Mouse (Mus musculus) large intestine, adult 2 months (tissue): ENCODE data around the gene Aunip. TPM values are rescaled to one million over a fixed set of nuclear protein-coding genes. Genes with fewer than 3 reads are reported as not detected.

Source experiments
- DNase-seq: peaks from one replicate; pipeline ENCODE4 v3.0.0-alpha.2; 2012; ENCODE audit warnings: low read depth, low spot score
- WGBS: fragments of 180-500 bp; shearing (Covaris S2); methylation state at CpG from one replicate; pipeline ENCODE4 v1.1.7; 2018; 5-methylcytosine and 5-hydroxymethylcytosine counted together
- polyA plus RNA-seq: library from polyadenylated mRNA; depleted of rRNA; stranded (reverse); fragments of >200 nt; gene quantifications from 2 replicates; pipeline ENCODE4 v1.2.3, GENCODE M21; 2012

Aunip gene
- polyA plus RNA-seq, 1 experiment: 4.2 TPM

DNA sequence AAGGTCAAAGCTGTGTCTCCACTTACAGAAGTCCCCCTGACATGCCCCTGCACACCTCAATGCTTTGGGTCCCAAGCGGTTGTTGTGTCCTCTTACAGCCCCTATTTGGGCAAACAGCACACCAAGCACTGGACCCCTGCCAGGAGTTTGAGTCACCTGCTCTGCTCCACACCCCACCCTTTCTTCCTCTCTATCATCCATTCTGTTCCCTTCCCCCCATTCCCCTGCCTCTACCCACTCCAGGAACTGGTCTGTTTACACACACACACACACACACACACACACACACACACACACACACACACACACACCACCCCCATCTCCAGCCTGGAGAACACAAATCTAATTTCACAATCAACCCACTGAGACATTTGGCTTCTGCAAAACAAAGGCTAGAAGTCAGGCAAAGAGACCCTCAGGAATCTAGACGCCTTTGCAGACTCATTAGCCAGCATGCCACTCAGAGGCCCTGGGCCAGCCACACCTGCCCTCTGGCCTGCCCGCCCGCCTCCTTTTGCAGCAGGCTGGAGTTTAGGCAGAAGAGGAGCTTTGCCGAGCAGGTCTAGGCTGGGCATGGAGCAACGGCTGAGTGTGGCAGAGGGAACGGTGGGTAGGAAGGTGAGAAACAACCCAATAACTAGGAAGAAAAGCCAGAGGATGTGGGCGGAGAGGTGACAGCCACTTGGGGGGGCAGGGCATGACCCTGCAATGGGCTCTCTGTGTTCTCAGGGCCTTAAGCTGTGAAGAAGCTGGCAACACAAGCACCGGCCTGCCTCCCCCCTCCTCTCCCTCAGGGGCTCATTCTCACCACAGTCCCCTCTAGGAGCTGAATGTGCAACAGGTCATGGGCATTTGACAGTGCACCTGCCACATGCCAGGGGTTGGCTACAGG is 36.3 kb downstream of the Aunip start:
- no peak for DNase-seq
- WGBS: 32% methylated on average over 9 of the region's 9 CpGs

DNA sequence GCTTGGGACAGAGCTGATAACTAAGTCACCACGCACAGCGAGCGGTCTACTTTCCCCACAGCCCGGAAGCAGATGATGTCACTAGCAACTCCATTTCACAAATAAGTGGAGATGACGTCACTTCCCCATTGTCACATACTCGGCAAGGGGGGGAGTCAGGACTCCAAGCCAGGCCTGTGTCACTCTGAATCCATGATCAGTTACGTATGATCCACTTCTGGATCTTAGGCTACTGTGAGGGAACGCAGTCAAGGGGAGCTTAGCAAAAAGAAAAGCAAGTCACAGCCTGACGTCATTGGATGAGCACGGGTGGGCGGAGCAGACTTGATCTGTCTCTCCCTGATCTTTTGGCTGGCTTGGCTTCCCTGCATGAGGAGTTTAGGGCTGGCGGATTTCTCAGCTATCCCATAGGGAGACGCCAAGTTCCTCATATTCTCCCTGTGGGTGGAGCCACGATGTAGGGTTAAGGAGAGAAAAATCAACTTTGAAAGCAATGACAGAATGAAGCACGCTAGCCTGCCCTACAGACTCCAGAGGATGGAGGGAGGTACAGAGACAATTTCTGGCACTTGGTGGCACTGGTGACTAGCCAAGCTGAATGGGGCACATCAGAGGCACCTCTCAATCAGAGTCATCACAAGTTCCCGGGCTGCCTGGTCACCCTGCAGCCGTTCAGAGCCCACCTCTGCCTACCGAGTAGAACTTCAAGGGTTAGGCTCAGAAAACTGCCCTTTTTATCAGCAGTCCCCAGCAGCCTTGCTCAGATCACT is 37.6 kb downstream of the Aunip start:
- 70% methylated on average over 18 of the region's 18 CpGs for WGBS
- DNase-seq: no peak

DNA sequence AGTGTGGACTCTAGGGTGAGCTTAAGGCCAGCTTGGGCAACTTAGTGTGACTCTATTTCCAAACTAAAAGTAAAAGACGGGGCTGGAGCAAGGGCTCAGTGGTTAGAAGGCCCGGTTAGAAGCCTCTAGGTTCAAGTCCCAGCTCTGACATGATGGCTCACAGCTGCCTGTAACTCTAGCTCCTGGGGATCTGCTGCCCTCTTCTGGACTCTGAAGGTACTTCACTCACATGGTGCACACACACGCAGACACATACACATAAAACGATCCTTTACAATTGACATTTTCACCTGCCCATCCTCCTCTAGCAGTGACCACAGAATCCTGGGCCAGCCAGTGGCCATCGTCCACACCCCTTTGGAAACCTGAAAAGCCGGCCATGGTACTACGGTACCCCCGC is 39.1 kb downstream of the Aunip start:
- 98% methylated on average over 8 of the region's 8 CpGs for WGBS

DNA sequence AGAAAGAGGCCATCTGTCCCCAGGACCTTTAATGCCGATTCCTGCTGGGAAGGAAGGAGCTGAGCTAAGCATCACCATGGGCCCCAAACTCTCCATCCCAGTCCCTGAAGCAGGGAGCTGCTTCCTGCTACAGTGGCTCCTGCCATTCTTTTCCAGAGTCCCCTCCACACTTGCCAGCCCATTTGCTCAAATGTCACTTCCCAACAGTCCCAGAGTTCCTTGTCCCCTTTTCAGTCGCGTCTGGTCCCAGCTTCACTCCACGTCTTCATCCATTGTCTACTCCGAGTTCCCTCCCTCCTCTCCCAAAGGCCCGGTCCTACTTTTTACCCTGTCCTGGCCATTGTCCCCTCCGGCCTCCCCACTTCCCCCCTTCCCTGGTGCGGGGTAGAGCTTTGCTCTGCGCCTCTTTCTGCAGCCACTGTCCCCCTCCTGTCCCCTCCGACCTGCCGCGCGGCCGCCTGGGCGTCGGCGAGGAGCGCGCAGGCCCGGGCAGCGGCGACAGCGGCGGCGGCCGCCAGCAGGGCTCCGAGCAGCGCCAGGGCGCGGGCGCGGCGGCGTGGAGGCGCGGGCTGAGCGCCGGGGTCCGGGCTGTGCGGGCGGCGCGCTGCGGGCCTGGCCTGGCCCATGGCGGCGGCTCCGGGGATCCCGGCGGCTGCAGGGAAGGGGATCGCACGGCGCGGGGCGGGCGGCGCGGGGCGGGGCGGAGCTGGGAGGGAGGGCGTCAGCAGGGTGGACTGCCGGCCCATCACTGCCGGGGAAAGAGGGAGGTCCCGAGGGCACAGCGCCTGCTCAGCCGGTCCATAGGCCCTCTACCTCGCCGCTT is 40.9 kb downstream of the Aunip start, which contains the start of gene Selenon:
Gene Selenon (minus strand): TSS at position 673 of the 823 bp plus-strand sequence.
- no peak for DNase-seq
- 3% methylated on average over 60 of the region's 67 CpGs for WGBS

More for the DNA sequence above, 39.1 kb downstream of the Aunip start:
- DNase-seq: no peak

DNA sequence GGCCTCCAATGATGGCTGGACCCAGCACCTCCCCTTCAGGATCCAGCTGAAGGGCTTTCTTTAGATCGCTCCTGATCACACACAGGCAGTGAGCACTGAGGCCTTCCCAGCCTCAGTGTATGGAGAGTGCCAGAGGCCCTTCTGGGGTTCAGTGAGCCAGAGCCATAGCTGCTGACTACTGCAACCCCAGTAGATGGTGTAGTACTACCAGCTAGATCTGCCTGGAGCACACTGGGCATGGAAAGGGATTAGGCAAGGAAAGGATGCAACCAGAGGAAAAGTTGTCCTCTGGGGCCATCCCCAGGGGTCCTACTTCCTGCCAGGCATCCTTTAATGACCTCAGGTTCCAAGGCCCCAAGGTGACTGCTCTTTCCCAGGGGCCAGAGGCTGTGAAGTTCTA is 42.8 kb downstream of the Aunip start:
- WGBS: 93% methylated on average over 1 of the region's 1 CpGs
- DNase-seq: no peak

DNA sequence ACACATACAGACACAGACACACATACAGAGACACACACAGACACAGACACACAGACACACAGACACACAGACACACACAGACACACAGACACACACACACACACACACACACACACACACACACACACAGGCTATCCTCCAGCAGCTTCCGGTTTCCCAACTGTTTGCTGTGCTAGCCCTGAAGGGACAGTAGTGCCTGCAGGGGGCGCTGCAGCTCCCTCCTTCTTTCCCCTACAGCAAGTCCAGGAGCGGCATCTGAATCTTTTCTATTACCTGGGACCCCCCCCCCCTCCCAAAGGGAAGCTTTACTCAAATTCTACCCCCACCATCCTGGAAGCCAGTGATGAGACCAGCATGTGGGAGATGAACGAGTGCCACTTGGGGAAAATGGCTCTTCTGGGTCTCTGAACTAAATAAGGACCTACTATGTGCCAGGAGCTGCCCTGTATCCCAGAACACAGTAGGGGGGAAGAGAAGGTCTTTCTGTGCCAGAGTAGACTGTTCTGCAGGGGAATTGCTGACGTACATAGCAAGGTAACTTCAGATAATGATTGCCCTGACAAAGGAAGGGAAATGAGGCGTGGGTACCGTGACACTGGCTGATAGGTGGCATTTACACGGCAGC is 45.3 kb downstream of the Aunip start:
- 69% methylated on average over 8 of the region's 8 CpGs for WGBS
- no peak for DNase-seq

DNA sequence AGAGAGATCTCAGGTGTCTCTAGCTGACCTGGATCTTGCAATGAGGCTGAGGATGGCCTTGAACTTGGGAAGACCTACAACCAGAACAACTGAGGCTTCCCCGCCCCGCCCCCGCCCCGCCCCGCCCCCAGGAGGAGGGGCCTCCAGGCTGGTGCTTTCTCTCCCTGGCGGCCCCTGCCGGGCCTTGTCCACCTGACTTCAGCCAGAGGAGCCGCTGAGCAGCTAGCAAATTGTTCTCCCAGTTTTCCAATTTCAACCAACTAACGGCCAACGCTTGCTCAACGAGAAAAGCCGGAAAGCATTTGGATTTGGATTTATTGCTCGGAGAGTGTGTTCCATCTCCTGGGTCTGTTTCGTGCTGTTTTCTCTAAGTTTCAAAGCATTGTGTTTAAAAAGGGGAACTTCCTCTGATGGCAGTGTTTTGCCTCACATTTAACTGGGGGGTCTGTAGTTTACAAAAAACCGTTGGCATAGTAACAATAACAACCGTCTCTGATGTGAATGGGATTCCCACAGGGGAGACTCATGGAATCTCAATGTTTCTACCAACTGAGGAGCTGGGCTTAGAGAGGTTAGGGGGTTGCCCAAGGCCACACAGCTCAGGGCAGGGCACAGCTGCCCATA is 46.9 kb downstream of the Aunip start:
- DNase-seq: no peak
- WGBS: 23% methylated on average over 16 of the region's 16 CpGs

DNA sequence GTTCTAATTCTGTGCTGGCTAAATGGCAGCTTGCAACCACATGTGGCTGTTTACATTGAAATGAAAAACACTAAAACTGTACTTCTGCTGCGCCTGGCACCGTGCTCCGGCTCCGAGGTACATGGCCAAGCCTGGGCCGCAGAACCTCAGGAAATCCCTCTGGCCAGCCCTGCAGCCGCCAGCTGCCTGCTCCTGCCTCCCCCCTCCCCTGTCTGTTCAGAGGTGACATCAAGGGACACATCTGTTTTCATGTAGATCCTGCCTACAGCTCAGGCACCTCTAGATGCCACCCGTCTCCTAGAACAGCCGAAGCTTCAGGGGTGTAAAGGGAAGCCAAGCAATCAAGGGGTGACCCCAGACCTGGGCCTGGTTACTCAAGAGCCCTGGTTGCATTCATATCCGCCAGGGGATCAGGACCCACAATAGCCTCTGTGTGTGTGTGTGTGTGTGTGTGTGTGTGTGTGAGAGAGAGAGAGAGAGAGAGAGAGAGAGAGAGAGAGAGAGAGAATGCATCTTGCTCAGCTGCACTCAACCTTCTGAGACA is 47.8 kb downstream of the Aunip start:
- WGBS: 65% methylated on average over 9 of the region's 9 CpGs

DNA sequence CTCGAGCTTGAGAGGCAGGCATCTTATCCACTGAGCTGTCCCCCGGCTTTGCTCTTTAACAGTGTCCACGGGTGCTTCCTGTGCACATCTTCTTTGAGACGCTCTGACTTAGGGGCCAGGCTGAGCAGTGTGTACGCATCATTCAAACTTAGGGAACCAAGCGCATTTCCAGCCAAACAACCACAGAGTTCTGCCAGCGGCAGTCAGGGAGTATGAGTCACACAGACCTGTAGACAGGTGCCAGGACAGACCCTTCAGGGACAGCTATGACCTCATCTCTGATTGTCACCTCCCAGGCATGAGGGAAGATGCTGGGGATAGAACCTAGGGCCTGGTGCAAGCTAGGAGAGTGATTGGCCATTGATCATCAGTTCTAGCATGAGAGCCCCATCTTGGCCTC is 48.4 kb downstream of the Aunip start:
- 75% methylated on average over 7 of the region's 7 CpGs for WGBS
- no peak for DNase-seq

More for the DNA sequence above, 47.8 kb downstream of the Aunip start:
- no peak for DNase-seq

DNA sequence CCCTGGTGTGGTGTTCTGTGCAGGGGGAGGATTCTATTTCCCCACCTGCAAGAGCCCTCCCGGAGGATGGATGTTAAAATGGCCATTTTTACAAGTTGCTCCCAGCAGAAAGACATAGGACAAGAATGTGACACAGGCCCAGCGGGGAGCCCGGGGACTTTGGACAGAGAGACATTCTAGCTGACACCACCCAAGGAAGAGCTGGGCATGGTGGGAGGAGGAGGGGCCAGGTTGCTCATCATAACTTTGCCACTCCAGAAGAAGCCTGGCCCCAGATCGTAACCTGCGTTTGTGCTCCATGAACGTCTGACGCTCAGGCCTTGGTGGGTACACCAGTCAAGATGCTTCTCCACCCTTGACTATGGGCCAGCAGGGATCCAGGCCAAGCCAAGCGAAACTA is 49.9 kb downstream of the Aunip start:
- 67% methylated on average over 8 of the region's 8 CpGs for WGBS
- no peak for DNase-seq

DNA sequence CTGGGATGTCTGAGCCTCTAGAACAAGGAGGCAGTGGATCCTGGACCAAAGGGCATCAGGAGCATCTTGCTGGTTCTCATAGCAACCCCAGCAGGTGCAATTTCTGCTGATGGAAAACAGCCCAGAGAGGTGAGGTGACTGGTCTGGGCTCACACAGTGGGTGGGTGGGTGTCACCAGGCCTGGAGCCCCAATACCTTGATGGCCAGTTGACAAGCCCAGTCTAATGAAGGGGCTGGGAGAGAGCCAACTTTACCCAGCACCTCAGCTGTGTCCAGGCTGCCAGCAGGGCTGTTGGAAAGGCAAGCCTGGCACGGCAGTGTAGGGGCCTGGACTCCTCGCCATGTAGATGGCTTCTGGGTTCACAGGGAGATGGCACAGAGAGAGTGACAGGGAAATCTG is 51.2 kb downstream of the Aunip start:
- 84% methylated on average over 2 of the region's 2 CpGs for WGBS
- no peak for DNase-seq

DNA sequence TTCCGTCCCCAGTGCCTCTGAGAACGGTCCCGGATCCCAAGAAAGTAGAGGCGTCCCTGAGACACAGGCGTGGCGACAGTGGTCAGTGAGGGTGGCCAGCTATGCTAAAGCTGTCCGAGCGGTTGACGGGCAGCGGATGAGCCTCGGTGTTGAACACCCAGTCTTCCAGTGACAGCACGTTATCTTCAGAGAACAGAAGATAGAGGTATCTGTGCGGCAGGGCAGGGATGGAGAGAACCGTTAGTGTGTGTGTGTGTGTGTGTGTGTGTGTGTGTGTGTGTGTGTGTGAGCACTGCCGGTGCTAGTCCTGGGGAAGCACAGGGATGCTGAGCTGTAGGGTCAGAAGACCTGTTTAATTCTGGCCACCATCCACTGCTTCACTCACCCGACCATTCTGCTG is 52.8 kb downstream of the Aunip start:
- 92% methylated on average over 16 of the region's 16 CpGs for WGBS
- no peak for DNase-seq

DNA sequence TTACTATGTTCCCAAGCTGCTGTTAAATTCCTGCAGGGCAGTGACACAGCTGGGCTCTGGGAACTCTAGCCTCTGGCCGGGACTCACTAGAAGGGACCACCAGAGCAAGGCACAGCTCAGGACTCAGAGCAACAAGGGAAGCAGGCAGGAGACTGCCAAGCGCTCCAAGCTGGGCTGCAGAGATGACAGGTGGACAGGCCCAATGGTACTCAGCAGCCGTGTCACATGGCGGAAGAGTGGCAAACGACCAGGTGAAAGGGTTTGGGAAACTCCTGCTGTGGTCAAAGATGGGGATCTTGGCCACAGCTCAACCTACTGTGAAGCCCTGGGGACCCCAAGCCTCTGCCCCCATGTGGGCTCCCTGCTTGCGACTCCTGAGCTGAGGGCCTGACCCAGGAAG is 53.3 kb downstream of the Aunip start:
- WGBS: 87% methylated on average over 6 of the region's 6 CpGs
- DNase-seq: no peak

DNA sequence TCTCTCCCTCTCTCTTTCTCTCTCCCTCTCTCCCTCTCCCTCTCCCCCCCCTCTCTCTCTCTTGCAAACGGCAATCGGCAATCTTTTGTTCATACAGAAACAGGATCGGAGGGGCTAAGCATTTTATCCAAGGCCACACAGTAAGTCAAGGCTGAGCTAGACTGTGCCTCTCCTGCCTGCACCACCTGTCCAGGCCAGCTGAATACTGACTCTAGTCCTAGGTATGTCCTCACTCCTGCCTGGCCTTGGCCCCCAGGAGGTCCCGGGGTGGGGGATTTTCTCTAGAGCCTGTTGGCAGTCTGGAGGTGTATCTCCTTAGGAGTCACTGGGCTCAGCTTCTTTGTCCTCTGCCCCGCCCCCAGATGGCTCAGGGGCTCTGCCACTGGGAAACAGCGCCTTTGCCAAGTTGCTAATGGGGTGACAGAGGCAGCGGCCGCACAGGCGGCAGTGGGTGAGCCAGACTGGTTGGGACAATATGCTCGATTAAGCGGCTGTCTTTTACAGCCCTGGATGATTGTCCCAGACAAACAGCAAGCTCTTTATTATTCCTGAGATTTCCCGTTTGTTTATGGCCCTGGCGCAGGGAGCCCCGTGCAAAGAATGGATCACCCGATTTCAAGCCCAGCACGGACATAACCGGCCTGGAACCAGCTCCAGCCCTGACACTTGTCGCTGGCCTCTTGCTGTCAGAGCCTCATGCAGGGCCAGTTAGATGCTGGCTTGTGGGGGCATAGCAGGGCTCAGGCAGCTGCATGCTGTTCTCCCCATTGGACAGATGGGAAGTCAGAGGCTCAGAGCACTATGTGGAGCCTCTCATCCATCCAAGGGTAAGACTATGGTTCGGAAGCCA is 56.8 kb downstream of the Aunip start:
- no peak for DNase-seq
- 29% methylated on average over 19 of the region's 19 CpGs for WGBS

DNA sequence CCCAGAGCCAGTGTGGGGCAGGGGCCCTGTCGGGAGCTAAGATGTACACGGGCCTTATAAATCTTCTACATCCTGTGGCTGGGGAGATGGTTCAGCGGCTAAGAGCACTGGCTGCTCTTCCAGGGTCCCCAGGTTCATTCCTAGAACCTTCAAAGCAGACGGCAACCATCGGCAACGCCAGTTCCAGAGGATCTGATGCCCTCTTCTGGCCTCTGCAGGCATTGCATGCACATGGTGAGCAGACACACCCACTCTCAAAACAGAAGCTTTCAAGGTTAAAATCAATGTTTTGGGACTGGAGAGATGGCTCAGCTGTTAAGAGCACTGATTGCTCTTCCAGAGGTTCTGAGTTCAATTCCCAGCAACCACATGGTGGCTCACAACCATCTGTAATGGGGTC is 58.4 kb downstream of the Aunip start:
- DNase-seq: no peak
- WGBS: 89% methylated on average over 6 of the region's 6 CpGs

DNA sequence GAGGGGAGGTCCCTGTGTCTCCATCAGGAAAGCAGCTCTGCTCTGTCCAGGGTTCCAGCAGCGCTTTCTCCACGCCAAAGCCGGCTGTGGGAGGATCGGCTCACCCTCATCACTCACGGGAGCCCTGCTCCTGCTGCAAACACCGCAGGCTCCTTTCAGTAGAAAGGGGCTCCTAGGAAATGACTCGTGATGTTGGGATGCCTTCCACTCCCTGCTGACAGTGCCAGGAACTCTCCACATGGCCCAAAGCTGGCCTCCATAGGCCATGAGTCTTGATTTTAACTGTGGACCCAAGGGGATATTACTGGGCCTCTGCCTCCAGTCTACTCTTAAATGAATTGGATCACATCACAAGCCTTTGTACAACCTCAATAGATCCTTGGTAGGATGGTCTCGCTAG is 59.0 kb downstream of the Aunip start:
- 84% methylated on average over 8 of the region's 8 CpGs for WGBS
- no peak for DNase-seq

DNA sequence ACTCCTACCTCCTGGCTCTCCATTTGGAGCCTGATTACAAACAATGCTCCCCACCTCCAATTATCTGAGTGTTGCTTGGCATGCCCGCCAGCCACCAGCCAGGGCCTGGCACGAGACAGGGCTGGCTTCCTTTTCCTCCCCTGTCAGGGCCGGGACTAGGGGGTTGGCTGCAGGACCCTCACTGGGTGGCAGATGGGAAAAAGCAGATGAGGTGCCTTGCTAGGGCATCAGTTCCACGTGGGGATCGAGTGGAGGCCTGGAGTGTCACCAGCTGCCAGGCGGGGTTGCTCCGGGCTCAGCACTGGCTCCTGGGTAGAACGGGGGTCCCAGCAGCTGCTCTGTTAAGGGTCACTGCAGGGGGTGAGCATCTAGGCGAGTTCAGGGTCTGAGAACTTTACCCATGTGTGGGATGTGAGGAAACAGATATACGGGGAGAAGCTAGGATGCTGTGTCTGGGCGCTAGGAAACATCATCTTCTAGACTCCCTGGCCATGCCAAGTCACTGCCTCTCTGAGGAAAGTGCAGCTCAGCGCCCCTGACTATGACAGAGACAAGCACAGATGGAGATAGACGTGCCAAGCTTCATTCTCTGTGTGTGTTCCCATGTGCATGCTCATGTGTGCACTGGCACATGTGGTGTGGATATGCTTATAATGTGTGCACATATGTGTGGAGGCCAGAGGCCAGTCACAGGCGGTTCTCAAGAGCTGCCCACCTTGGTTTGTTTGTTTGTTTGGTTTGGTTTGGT is 60.1 kb downstream of the Aunip start:
- DNase-seq: no peak
- 85% methylated on average over 14 of the region's 14 CpGs for WGBS
